Comparison of ENCODE assay signal across 17 mouse cellular contexts in the genomic region with DNA sequence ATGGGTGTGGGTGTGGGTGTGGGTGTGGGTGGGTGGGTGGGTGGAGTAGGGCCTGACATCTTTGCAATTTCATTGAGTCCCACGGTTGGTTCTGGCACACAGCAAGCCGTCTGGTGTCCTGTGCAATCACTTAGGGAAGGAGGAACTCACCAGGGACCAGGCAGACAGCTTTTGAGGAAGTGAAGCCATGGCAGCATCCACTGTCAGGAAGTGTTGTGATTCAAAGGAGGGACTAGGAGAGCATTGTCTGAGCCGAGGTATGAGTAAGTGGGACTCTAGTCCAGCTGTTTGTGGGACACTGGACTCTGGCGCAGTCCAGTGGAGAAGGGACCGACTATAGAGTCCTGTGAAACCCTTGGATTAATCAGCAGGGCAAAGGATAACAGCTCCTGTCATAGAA.
DNase-seq lines count a peak whose midpoint lies in the region; ATAC-seq and TF ChIP-seq lines count a peak whose summit lies in the region.
"Had no signal": no experiment of that assay in that cellular context is flagged by ENCODE, and none has a peak within 500 bp of the region (broad histone marks: within the 10 kb centered on the region; RNA-seq: fewer than 3 reads in every experiment).

No protein-coding gene starts in this region.

- no peak overlapping the region for H3K4me3 ChIP-seq in heart, embryonic 11.5 days (ENCODE audit: low read depth, low read length)
- H3K4me3 ChIP-seq in lung, embryonic 14.5 days (ENCODE audit: low read depth, low read length) = no peak overlapping the region
- no peak overlapping the region for H3K4me3 ChIP-seq in lung, adult 2 months (replicated peaks; ENCODE audit: extremely low read depth, low read depth, low read length)
- H3K4me3 ChIP-seq in heart, embryonic 15.5 days = no peak overlapping the region
- no peak overlapping the region for H3K4me3 ChIP-seq in hindbrain, embryonic 11.5 days (ENCODE audit: low read depth, low read length)
- H3K4me3 ChIP-seq: embryonic facial prominence, embryonic 13.5 days; forebrain, embryonic 10.5 days; neural tube, embryonic 13.5 days had no signal

- H3K27me3 ChIP-seq in heart, embryonic 11.5 days (ENCODE audit: control insufficient read depth, insufficient read depth, low read length) = no peaks in the 10 kb centered on the region
- no peaks in the 10 kb centered on the region for H3K27me3 ChIP-seq in lung, embryonic 14.5 days (ENCODE audit: insufficient read depth, low read length)
- no peaks in the 10 kb centered on the region for H3K27me3 ChIP-seq in heart, embryonic 15.5 days
- no peaks in the 10 kb centered on the region for H3K27me3 ChIP-seq in hindbrain, embryonic 11.5 days (ENCODE audit: control insufficient read depth, insufficient read depth, low read length)
- H3K27me3 ChIP-seq: embryonic facial prominence, embryonic 13.5 days had no signal

- no peak overlapping the region for H3K4me2 ChIP-seq in heart, embryonic 11.5 days
- no peak overlapping the region for H3K4me2 ChIP-seq in lung, embryonic 14.5 days
- H3K4me2 ChIP-seq in heart, embryonic 15.5 days = no peak overlapping the region
- no peak overlapping the region for H3K4me2 ChIP-seq in hindbrain, embryonic 11.5 days (replicated peaks; ENCODE audit: low read depth, low read length)
- H3K4me2 ChIP-seq: embryonic facial prominence, embryonic 13.5 days; neural tube, embryonic 13.5 days had no signal

- ATAC-seq in heart, embryonic 11.5 days (replicated peaks; ENCODE audit: insufficient number of reproducible peaks, low FRiP score, low TSS enrichment) = no peak
- no peak for ATAC-seq in lung, embryonic 14.5 days (ENCODE audit: insufficient read depth)
- 0 out of 2 replicates have a peak, but pooled peaks have one; percentile 39 for ATAC-seq in heart, embryonic 15.5 days (replicated peaks; ENCODE audit: insufficient number of reproducible peaks, insufficient read depth, low FRiP score, low read depth)
- peak; percentile 92 for ATAC-seq in monocyte, adult 5-6 weeks (replicated peaks; ENCODE audit: insufficient number of reproducible peaks, low FRiP score, low TSS enrichment, poor library complexity, severe bottlenecking)
- no peak for ATAC-seq in hindbrain, embryonic 11.5 days (ENCODE audit: low FRiP score)

- TF ChIP-seq CTCF in lung, embryonic 14.5 days (IDR thresholded peaks at IDR 0.05; ENCODE audit: low read depth) = no peak
- no peak for TF ChIP-seq CTCF in lung, adult 2 months (IDR thresholded peaks at IDR 0.05; ENCODE audit: insufficient read depth, low read length)

- H3K27ac ChIP-seq in heart, embryonic 11.5 days (ENCODE audit: low read depth, low read length) = no peak overlapping the region
- peak overlapping the region; percentile 30; the same call in 1 of the 2 replicates for H3K27ac ChIP-seq in lung, embryonic 14.5 days (ENCODE audit: low read depth)
- no peak overlapping the region for H3K27ac ChIP-seq in heart, embryonic 15.5 days
- H3K27ac ChIP-seq in hindbrain, embryonic 11.5 days (ENCODE audit: low read depth, low read length) = no peak overlapping the region
- H3K27ac ChIP-seq: embryonic facial prominence, embryonic 13.5 days; forebrain, embryonic 10.5 days; kidney, postnatal 0 days; neural tube, embryonic 13.5 days; stomach, postnatal 0 days had no signal

- WGBS in heart, embryonic 11.5 days (ENCODE audit: insufficient replicate concordance) = 60% methylated on average over 5 of the region's 5 CpGs
- 65% methylated on average over 5 of the region's 5 CpGs for WGBS in lung, embryonic 14.5 days
- WGBS in lung, adult 2 months = 38% methylated on average over 5 of the region's 5 CpGs
- 51% methylated on average over 5 of the region's 5 CpGs for WGBS in heart, embryonic 15.5 days
- WGBS in hindbrain, embryonic 11.5 days = 78% methylated on average over 5 of the region's 5 CpGs

- DNase-seq in heart, adult 11 months = peak; percentile 97
- no peak for DNase-seq in lung, embryonic 14.5 days
- DNase-seq in lung, adult 2 months = no peak
- no peak for DNase-seq in hindbrain, embryonic 11.5 days (ENCODE audit: low spot score)
- no peak for DNase-seq in right cerebral cortex, postnatal 10 days (ENCODE audit: low spot score in 2 of 2)
- DNase-seq: cerebellum, postnatal 25 days; liver; midbrain, embryonic 14.5 days; thymus, postnatal 36 days had no signal

- peaks cover 10% of the 10 kb centered on the region for H3K4me1 ChIP-seq in heart, embryonic 11.5 days (ENCODE audit: control insufficient read depth, insufficient read depth, low read length)
- H3K4me1 ChIP-seq in lung, embryonic 14.5 days (ENCODE audit: insufficient read depth) = peaks cover 11% of the 10 kb centered on the region
- no peaks in the 10 kb centered on the region; the same call in 1 of the 2 replicates for H3K4me1 ChIP-seq in lung, adult 2 months (ENCODE audit: control insufficient read depth, insufficient read depth, low read length)
- peaks cover 14% of the 10 kb centered on the region for H3K4me1 ChIP-seq in heart, embryonic 15.5 days (replicated peaks)
- 0 out of 2 replicates have a peak, but pooled peaks cover 5% of the 10 kb centered on the region for H3K4me1 ChIP-seq in hindbrain, embryonic 11.5 days (replicated peaks; ENCODE audit: control insufficient read depth, insufficient read depth, low read length)

- H3K9ac ChIP-seq in heart, embryonic 11.5 days (ENCODE audit: low read depth, low read length) = no peak overlapping the region
- H3K9ac ChIP-seq in lung, embryonic 14.5 days = no peak overlapping the region
- H3K9ac ChIP-seq in heart, embryonic 15.5 days = no peak overlapping the region
- H3K9ac ChIP-seq in hindbrain, embryonic 11.5 days (ENCODE audit: low read depth, low read length) = no peak overlapping the region
- H3K9ac ChIP-seq: embryonic facial prominence, embryonic 13.5 days; neural tube, embryonic 13.5 days had no signal

- H3K9me3 ChIP-seq in heart, embryonic 11.5 days (replicated peaks; ENCODE audit: control insufficient read depth, low read length) = no peaks in the 10 kb centered on the region
- no peaks in the 10 kb centered on the region for H3K9me3 ChIP-seq in lung, embryonic 14.5 days (ENCODE audit: low read depth, low read length)
- no peaks in the 10 kb centered on the region for H3K9me3 ChIP-seq in heart, embryonic 15.5 days (replicated peaks)
- no peaks in the 10 kb centered on the region for H3K9me3 ChIP-seq in hindbrain, embryonic 11.5 days (ENCODE audit: control insufficient read depth, low read length)
- H3K9me3 ChIP-seq: embryonic facial prominence, embryonic 13.5 days; forebrain, embryonic 10.5 days; neural tube, embryonic 13.5 days had no signal

- H3K36me3 ChIP-seq in heart, embryonic 11.5 days (ENCODE audit: control insufficient read depth, insufficient read depth, low read length) = no peaks in the 10 kb centered on the region
- no peaks in the 10 kb centered on the region for H3K36me3 ChIP-seq in lung, embryonic 14.5 days (ENCODE audit: insufficient read depth)
- no peaks in the 10 kb centered on the region for H3K36me3 ChIP-seq in heart, embryonic 15.5 days
- no peaks in the 10 kb centered on the region for H3K36me3 ChIP-seq in hindbrain, embryonic 11.5 days (ENCODE audit: control insufficient read depth, insufficient read depth, low read length)
- H3K36me3 ChIP-seq: embryonic facial prominence, embryonic 13.5 days; forebrain, embryonic 10.5 days; neural tube, embryonic 13.5 days had no signal

- no peak for TF ChIP-seq POLR2A in lung, adult 2 months (IDR thresholded peaks at IDR 0.05; ENCODE audit: borderline replicate concordance, extremely low read depth, low read depth, low read length)

Comparison
In these comparisons a context has a peak if more than half of its experiments do, and no peak if none do; other contexts are left out.
1. ATAC-seq: peak in heart, embryonic 15.5 days (single experiment) and monocyte, adult 5-6 weeks (single experiment); none in heart, embryonic 11.5 days (single experiment), lung, embryonic 14.5 days (single experiment) and hindbrain, embryonic 11.5 days (single experiment).